Mouse (Mus musculus): ENCODE measurements around the gene Pfkfb4. TPM values are rescaled to one million over a fixed set of nuclear protein-coding genes. Genes with fewer than 3 reads are reported as not detected.

Pfkfb4 gene
- 13.6 and 15.3 TPM in 2 replicates for polyA plus RNA-seq (2015; fragmentation: Nextera tagmentation; extraction: Ambion mirVana)

GRCm38 (mm10) chr9:108991428-108992084, at the start of gene Pfkfb4:
Pfkfb4 (plus strand) TSS chr9:108991778.

DNA sequence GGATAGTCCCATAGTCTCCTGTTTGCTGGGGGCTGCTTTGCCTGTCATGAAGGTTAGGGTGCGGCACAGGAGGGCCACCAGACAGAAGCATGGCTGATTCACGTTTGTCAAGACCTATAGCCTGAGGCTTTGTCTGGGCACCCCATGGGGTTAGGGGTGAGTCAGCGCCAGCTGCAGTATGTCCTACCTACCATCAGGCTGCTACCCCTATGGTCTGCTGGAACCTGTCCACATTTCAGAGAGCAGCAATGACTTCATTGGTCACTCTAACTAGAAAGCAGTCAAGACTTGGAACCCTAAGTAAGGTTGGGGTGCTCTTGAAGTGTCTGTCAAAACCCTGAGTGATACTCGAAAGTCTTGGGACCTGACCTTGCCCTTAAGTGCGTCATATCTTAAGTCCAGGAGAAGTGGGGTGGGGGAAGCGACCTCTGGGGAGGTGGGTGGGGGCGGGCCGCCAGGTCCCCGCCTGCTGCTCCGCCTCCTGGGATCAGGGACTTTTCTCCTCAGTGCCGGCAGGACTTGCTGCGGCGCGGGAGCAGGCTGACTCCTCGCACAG, 38.4 kb upstream of the Pfkfb4 start, which contains the start of gene Col7a1:
Col7a1 (plus strand) TSS at position 506 of the 556 bp plus-strand sequence.

DNA sequence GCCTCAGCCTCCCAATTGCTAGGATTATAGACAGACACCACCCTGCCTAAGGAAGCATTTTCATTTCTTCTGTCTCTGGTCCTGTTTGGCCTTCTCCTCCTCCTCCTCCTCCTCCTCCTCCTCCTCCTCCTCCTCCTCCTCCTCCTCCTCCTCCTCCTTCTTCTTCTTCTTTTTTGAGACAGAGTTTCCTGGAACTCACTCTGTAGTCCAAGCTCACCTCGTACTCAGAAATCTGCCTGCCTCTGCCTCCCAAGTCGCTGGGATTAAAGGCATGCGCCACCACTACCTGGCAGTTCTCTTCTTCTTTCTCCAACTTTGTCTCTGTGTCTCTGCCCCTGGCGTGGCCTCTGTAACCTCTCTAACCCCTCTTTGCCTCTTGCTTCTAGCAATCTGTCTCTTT, 5.9 kb upstream of the Pfkfb4 start, which contains the start of gene Ucn2:
Ucn2 (plus strand) TSS at position 301 of the 400 bp plus-strand sequence.

DNA sequence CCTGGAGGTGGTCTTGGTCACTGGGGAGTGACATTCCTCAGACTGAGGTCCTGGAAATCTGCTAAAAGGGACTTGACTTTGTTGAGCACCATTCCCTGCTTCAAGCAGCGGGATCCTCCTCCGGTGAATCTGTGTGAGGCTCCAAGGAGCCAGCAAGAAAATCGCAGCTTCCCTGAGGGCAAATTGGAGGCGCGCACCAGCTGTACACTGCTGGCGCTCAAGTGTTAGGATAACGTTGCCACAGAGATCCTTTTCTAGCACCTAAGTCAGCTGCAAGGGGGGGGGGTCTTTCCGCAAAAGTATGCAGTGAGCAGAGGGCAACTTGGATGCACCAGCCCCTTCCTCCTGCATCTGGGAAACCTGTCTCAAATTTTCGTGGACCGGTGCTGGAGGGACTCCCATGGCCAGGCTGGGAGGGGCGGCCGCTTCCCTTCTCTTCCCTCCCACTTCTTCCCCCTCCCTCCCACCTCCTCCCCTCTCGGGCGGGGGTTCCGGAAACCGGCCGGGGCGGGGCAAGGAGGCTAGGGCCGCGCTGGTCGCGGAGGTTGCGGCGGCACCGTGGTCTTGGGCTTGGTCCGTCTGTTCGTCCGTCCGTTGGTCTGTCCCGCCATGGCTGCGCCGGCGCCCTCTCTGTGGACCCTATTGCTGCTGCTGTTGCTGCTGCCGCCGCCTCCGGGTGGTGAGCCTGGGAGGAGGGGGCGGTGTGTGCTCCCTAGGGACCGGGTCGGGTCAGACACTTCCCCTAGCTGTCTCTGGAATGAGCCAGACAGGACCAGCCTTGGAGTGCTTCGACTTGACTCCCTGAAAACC, 46.7 kb downstream of the Pfkfb4 start, which contains the start of gene Shisa5:
Shisa5 (plus strand) TSS at position 480 of the 810 bp plus-strand sequence.

DNA sequence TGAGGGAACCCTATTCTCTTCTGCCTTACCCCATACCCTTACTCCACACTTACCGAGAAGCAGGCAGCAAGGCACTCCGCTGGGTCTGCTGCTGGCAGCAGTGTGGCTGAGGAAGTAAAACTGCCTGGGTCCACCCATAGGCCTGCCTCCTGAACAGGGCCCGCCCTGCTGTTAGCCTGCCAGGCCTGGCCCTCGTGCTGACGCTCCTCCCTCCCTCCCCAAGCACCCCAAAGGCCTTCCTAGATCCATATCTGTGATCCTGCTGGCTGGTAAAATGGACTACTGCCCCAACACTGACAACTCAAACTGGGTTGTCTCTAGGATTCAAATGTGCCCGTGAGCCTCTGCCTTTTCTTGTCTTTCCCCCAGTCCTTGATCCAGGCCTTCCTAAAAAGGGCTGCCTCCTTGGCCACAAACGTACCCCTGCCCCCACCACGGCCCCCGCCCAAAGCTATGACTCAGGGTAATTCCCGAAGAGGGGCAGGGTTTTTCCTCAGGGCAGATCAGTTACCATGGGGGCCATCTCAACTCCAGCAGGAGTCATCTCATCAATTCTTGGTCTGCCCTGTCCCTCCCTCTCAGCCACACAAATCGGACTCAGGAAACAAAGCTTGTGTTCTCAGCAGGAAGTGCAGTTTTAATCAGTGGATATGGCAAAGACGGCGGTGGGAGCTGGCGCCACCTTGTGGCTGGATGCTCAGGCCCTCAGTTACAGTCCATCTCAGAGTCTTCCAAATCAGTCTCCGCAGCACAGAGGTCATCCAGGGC, 67.7 kb downstream of the Pfkfb4 start, which contains the start of gene Trex1:
Trex1 (minus strand) TSS at position 599 of the 768 bp plus-strand sequence.

GRCm38 (mm10) chr9:109073661-109074573, 82.3 kb downstream of the Pfkfb4 start, which contains the start of gene Atrip:
Atrip (minus strand) TSS chr9:109074124.

MicroRNAs within 50 kb of the gene (microRNA counts, 519-probe panel; counts per million panel counts)
- microRNA mmu-miR-711: 88.3 counts per million

Other genes starting within 250 kb of the Pfkfb4 start
- gene Ip6k2, start 208.0 kb upstream of the Pfkfb4 start, polyA plus RNA-seq (2015; fragmentation: Nextera tagmentation; extraction: Ambion mirVana): 16.3 and 19.8 TPM in 2 replicates
- gene Nckipsd, start 183.4 kb upstream of the Pfkfb4 start, polyA plus RNA-seq (2015; fragmentation: Nextera tagmentation; extraction: Ambion mirVana): 7.3 and 7.6 TPM in 2 replicates
- gene Celsr3, start 165.5 kb upstream of the Pfkfb4 start, polyA plus RNA-seq (2015; fragmentation: Nextera tagmentation; extraction: Ambion mirVana): 0.73 and 1.3 TPM in 2 replicates
- gene Slc26a6, start 138.5 kb upstream of the Pfkfb4 start, polyA plus RNA-seq (2015; fragmentation: Nextera tagmentation; extraction: Ambion mirVana): 1.9 and 4.6 TPM in 2 replicates
- not detected in 2 replicates for gene Tmem89, start 77.2 kb upstream of the Pfkfb4 start, polyA plus RNA-seq (2015; fragmentation: Nextera tagmentation; extraction: Ambion mirVana)
- gene Uqcrc1, start 55.1 kb upstream of the Pfkfb4 start, polyA plus RNA-seq (2015; fragmentation: Nextera tagmentation; extraction: Ambion mirVana): 318 TPM in 2 replicates
- 10.7 and 13.9 TPM in 2 replicates for gene Col7a1, start 38.2 kb upstream of the Pfkfb4 start, polyA plus RNA-seq (2015; fragmentation: Nextera tagmentation; extraction: Ambion mirVana)
- gene Ucn2, start 5.8 kb upstream of the Pfkfb4 start, polyA plus RNA-seq (2015; fragmentation: Nextera tagmentation; extraction: Ambion mirVana): 0.51 and 0.61 TPM in 2 replicates
- gene Shisa5, start 46.8 kb downstream of the Pfkfb4 start, polyA plus RNA-seq (2015; fragmentation: Nextera tagmentation; extraction: Ambion mirVana): 64.2 and 86.5 TPM in 2 replicates
- 17.5 and 25.8 TPM in 2 replicates for gene Trex1, start 68.0 kb downstream of the Pfkfb4 start, polyA plus RNA-seq (2015; fragmentation: Nextera tagmentation; extraction: Ambion mirVana)
- 11.9 and 14.8 TPM in 2 replicates for gene Atrip, start 82.3 kb downstream of the Pfkfb4 start, polyA plus RNA-seq (2015; fragmentation: Nextera tagmentation; extraction: Ambion mirVana)
- 10.7 and 11.2 TPM in 2 replicates for gene Ccdc51, start 90.7 kb downstream of the Pfkfb4 start, polyA plus RNA-seq (2015; fragmentation: Nextera tagmentation; extraction: Ambion mirVana)
- 450 and 492 TPM in 2 replicates for gene Tma7, start 90.8 kb downstream of the Pfkfb4 start, polyA plus RNA-seq (2015; fragmentation: Nextera tagmentation; extraction: Ambion mirVana)
- 0.88 and 1.3 TPM in 2 replicates for gene Plxnb1, start 103.6 kb downstream of the Pfkfb4 start, polyA plus RNA-seq (2015; fragmentation: Nextera tagmentation; extraction: Ambion mirVana)
- not detected in 2 replicates for gene Fbxw21, start 170.3 kb downstream of the Pfkfb4 start, polyA plus RNA-seq (2015; fragmentation: Nextera tagmentation; extraction: Ambion mirVana)
- gene Fbxw13, start 204.2 kb downstream of the Pfkfb4 start, polyA plus RNA-seq (2015; fragmentation: Nextera tagmentation; extraction: Ambion mirVana): 0.10 TPM in 1 of 2 replicates, not detected in the other
- not detected in 2 replicates for gene Fbxw20, start 243.0 kb downstream of the Pfkfb4 start, polyA plus RNA-seq (2015; fragmentation: Nextera tagmentation; extraction: Ambion mirVana)

Measured in spleen, postnatal 0 days (tissue).